Mouse (Mus musculus) cerebellum, postnatal 10 days (tissue): ENCODE data around the gene Pirt.

ENCODE experiments used
- DNase-seq, 2 experiments: peaks; one replicate each; pipeline ENCODE4 v3.0.0; 2021; ENCODE audit warnings: mixed read lengths in 2 of 2

Gene Pirt

DNA sequence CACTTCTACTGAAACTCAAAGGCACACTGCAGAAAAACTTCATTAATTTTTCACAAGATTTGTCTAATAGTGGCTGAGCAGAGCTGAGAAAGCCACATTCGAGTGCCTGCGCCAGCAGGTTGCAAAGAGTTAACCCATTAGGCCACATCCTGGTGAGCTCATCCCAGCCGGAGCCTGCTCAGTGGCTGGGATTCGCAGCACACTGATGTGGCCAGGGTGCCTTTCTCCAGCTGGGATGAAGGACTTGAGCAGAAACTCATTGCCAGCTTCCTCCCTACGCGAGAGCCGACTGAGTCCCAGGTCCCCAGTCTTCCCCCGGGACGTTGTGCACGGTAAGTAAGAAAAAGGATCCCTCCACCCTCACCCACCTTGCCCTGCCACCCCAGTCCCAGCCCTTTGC lies at the start of gene Pirt:
Gene Pirt, plus strand, starts transcription at position 171 of the 400 bp plus-strand sequence.
- DNase-seq, result no peak

DNA sequence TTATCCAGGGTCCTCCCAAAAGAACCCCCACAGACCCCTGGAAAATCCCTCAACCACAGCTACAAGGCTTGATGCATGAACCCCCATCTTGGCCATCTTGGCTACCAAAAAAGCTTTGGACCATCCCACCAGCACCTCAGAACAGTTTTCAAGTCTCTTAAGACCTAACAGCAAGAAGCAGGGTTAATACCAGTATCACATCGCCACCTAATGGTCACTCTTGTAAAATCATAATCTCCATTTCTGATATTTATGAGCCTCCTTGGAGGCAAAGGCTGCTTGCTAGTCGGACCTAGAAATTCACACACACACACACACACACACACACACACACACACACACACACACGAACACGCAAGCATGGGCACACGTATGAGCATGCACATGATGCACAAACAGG lies 40.1 kb upstream of the Pirt start:
- DNase-seq, result peak; percentile 53 to 85

DNA sequence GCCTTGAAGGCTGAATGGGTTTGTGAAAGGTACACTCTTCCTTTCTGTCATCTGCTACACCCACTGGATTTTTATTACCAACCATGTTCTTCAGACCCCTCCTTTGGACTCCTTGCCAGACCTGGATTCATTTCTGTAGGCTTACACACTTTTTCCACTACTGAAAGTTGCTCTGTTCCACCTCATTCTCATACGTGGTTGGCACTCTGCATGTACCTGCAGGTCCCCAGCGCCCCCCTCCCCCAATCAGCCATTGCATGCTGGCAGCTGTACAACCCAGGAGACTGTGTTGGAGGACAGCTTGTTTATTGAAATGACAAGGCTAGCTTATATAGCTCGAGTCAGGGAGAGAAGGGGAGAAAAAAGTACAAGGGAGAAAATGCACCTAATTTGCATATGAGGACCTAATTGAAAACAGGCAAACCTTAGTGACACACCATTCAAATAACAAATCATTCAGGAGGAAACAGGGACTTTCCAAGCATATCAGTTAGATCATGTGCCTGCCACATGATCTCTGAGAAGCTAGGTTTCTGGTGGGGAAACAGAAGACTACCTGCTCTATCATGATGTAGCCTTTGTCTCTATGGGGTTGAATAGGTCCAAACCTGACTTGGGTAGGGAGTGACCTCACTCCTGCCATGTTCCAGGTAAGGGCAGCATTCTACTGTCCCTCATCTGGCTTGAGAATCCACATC lies 38.9 kb upstream of the Pirt start:
- DNase-seq, result peak in 1 of 2 experiments; percentile 8

DNA sequence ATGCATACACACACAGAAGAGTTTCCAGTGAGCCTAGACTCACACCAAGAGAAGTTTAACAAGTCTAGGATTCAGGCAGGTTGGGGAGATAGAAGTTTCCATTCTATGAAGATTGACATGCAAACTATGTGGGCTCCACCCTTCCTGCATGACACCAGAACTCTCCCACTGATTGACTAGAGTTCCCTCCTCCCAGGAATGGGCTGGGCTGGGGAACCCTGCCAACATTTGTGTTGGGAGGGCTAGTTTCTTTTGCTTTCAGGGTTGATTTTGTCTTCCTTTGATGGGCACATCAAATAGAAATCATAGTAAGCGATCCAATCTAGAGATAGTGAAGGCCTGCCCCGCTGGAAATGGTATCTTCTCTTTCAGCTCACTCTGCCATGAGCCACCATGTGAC lies 30.5 kb upstream of the Pirt start:
- no peak for DNase-seq

DNA sequence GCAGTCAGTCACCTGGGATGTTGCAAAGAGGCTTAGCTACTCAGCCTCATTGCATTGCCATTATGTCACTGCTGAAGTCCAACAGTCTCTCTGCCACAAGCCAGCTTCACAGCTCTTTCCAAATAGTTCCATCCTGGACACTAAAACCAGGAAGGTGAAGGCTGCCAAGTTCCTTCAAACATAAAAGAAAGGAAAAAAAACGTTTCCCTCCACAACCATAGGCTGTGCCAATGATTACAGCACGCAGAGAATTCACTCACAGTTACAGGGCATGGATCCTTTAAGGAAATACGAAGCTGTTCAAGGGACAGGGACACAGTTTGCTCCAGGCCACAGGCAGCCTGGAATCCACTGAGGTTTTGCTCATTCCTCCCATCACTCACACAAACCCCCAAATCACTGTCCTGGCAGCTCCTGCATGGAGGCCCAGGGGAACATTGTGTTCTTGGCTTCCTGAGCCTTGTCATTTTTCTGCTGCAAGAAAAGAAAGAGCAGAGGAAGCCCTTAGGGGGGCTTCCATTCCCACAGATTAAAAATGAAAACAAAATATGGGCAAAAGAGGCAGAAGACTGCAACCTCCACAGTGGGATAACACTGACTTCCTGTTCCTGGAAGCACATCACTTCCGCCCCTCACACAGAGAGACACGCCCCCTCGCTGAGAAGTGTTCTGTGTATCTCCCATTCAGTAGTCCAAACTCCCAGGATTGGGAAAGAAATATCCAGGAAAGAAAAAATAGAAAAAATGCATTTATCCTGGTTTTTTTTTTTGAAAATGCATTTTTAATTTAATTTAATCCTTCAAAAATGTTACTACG lies 29.3 kb upstream of the Pirt start:
- peak in 1 of 2 experiments; percentile 26 for DNase-seq

DNA sequence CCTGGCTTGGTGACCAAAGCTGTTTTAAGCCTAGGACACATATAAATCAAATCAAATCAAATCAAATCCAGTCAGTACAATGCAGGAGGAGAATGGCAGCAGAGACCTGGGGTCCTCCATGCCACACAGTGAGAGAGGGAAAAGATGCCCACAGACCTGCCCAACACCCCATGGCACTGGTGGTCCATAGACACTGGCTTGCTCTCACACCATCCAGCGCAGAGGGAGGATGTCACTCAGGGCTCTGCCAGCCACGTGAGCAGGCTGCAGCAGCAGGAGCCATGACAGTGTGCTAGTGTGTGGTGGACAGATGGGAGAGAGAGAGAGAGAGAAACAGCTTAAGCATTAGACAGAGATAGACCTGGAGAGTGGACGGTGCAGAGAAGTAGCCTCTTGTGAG lies 19.2 kb upstream of the Pirt start:
- DNase-seq, result peak; percentile 63

DNA sequence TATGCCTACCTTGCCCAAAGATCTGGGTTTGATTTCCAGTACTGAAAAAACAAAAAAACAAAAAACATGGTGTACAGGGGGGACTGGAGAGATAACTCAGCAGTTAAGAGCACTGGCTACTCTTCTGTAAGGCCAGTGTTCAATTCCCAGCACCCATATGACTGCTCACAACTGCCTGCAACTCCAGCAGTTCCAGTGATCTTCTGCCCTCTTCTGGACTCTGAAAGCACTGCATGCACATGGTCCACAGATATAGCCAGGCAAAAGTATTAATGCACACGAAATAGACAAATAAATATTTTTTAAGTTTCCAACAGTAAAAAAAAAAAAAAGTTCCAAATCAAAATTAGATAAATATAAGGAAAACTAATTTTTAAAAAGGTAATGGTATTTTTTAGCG lies 13.0 kb upstream of the Pirt start:
- DNase-seq, result no peak

DNA sequence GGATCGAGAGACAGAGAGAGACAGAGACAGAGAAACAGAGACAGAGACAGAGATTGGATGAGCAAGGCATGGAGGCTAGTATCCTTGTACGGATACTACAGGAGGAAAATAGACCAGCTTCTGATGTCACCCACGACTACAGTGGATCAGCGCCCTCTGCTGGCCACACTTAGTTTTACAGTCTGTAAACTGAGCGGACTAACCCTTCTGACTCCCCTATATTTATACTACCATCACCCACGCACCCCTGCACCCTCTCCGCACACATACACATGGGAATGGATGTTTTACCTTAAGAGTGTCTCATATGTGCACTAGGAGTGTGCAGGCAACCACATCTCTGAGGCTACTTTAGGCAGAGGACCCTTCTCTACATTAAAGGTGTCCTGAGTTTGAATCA lies 12.4 kb upstream of the Pirt start:
- peak; percentile 85 to 88 for DNase-seq

DNA sequence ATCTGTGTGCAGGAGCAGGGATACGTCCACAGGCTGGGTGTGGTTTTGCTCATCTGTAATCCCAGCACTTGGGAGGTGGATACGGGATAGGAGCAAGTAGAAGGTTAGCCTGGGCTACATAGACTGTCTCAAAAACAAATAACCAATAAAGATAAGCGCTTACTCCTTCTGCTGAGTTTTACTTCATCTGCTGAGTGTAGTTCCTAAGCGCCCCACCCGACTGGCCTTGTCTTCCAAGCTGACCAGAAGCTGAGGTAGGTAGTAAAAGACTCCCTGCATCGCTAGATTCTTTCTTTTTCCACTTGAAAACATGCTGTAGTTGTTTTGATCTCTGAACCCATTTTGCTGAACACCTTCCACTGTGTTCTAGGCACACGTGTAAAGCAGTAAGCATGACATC lies 9.0 kb upstream of the Pirt start:
- DNase-seq, result no peak

DNA sequence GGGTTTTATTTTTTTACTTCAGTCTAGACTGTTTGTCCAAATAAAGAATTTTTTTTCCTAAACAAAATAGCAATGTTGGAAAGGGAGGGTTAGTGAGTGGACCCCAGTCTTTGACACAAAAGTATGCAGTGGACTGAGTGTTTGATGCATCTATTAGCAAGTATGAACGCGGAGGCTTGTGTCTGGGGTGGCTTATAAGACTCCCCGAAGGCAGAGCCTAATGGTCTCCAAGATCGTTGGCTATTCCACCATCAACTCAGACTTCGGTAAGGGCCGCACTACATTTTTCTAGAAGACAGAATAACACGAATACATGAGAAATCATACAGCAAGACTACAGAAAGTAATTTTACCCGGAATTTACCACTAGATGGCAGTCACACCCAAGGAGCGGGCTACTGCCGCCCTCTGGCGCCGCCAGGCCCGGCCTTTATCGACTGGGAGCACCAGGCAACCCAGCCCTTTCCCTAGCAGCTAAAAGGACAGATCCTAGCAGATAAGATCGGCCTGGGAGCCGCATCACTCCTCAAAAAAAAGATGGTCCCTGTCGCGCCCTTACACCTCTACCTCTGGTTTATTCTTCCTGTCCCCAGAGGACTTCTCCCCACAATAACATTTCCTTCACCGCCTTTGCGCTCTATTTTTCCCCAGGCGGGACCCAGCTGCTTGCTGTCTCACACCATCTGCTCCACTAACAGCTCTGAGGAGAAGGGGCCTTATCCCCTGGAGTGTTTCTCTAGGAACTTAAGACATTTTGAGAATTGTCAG lies 6.0 kb upstream of the Pirt start:
- peak; percentile 90 to 95 for DNase-seq

DNA sequence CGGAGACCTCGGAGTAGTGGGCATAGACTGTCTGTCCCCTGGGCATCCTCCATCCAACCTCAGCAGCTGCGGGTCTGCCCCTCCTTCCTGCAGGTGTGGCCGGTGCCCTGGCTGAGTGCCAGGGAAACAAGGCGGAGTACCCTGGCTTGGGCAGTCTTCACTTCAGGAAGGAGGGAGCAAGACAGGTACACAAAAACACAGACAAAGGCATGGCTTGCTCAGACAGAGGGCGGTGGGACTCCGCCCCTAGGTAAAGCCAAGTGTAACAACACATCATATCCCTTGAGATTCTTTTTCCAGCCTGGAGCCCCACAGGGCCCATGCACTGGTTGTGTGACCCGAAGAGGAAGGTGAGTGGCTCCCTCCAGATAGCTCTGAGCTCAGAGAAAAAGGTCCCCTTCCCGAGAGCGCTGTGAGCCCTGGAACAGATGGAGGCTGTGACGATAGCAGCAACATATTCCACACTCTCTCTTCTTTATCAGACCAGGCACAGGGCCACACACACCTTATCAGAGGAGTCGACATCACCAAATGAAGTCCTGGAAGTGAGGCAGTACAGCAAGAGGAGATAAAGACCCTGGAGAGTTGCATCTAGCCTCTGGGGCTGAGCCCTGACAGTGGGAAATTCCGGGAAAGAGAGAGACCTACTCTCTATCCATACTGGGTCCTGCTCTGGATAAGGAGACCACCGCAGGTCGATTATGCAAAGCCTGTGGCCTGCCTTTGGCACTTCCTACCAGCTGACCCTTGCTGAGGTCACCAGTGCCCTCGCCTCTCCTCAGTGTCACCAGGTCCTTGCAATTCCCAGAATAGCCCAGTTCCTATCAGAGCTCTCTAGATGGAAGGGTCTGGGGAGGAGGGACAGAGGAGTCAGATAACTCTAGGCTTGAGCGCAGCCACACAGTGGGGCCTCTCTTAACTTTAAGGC lies 1.0 kb downstream of the Pirt start:
- peak in 1 of 2 experiments; percentile 12 for DNase-seq

DNA sequence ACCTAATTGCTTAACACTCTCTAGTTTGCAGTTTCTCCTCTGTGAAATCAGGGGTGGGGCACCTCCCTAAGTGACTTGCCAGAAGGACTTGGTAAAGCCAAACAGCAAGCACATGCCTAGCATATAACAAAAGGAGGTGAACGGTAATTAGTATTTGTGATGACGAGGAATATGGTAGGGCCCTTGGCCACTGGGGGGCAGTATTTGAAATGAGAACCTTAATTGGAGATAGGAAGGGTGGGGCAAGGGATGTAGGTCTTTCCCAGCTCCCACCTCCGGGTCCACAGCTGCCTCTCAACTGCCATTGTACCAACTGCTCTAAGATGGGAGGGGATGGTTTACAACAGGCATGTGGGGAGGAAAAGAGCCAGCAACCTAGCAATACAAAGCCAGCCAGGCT lies 2.5 kb downstream of the Pirt start:
- peak; percentile 84 to 86 for DNase-seq

DNA sequence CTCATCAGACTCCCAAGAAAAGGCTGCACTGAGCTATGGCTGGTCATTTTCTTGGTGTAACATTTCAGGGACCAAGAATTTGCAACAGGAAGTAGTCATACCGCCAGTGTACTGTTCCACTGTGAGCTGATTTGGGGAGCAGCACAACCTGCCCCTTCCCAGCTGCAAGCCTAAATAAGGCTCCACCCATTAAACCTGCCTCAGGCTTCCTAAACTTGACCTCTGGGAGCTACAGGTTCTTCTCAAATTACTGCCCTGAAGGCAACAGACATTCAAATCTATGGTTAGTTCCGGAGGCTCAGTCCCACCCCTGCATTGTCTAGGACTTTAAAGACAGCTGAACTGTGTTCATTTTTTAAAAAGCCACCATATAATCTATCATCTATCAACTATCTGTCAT lies 8.2 kb downstream of the Pirt start:
- DNase-seq, result no peak

DNA sequence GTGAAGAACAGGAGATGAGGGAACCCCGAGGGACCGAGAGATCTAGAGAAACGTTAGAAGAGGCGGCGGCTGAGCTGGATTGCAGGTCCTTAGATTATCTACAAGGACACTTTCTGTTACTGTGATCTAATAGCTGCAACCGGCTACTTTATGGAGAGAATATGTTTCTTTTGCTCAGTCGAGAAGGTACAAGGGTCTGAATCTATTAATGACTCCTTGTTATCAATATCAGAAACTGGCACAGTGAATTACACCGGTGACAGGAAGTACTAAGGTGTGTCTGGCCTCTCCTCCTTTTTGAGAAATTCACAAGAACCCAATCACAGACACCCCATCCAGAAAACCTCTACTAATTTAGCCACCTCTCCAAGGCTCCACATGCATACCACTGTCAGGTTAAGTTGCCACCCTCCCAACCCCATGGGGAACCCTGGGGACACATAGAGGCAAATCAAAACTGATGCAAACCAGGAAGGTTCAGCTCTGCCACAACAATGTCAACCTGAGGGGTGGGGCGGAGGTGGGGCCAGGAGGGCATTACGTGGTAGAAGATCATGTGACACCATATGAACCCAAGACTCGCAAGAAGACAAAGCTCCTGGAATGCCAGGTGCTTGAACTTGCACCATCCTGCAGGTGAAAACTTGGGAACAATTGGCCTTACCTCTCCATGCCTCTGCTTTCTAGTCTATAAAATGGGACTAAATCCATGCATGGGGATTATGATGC lies 12.5 kb downstream of the Pirt start:
- no peak for DNase-seq

DNA sequence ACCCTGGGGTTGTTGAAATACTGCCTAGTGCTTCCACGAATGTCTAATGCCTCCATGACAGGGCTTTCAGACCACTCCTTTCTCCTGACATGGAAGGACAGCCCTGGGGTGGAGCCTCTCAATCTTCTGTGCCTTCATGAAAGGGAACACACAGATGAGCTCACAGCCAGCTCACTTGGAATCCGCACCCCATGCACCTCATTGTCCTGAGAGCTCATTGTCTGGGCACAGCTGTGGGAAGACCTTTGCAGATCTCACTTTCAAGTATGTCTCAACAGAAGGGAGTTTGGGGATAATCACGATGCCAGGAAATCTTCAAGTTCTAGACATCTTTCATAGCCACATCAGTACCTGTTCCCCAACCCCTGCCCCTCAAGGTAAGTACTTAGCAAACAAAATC lies 16.5 kb downstream of the Pirt start:
- no peak for DNase-seq

DNA sequence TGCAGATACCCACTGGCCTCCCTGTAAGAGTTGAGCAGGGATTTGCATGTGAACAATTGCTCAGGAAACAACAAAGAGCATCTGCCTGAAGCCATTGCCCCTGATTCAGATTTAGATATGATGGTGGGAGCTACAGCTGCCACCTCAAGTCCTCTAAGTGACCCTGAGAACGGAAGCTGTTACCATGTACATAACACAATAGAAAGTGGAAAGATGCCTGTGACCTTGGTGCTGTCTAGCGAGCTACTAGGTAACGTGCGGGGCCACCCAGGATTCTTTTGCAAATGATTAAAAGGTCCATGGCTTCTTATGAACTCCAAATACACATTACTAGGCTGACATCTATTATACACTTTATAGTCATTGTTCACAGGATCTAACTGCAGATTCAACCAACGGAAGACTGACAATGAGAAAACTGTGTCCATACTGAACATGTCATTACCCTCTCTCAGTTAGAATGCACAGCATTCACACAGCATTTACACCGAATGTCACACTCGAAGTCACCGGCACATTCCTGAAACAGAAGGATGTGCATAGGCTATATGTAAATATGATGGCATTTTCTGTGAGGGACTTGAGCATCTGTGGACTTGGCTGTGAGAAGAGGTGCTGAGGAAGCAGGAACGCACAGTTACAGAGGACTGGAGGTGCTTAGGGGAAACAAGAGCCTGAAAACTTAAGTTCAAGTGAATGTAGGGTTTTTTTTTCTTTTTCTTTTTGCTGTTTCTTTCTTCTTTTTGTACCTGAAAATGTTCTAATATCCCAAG lies 21.2 kb downstream of the Pirt start:
- DNase-seq, result no peak

DNA sequence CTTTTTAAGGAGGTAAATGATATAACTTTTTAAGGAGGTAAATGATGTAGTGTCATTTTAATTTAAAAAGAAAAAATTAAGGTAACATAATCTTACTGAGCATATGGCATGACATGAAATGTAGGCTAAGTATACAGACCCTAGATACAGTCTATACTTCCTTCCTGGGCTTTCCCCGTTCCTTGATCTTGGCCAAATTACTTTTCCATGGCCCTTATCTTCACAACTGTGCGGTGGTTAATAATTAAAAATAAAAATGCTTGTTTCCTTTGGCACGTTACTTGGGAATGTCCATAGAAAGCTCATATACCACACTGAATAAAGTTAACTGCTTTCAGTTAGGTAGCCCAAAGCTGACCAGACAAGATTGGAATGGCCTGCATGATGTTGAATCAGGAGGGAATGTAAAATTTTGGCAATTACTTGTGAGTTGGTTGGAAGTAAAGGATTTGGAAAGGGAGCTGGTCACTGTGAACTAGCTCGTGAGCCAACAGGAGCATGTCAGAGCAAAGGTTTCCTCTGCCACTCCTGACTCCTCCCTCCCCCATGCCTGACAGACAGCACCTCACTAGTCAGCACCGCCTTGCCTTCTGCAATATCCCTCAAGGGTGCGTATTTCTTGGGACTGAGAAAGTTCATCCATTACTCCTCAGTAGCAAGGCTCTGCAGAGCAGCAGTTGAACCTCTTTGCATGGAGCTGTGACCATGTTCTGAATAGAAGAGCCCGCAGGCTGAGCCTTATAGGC lies 22.8 kb downstream of the Pirt start:
- no peak for DNase-seq

DNA sequence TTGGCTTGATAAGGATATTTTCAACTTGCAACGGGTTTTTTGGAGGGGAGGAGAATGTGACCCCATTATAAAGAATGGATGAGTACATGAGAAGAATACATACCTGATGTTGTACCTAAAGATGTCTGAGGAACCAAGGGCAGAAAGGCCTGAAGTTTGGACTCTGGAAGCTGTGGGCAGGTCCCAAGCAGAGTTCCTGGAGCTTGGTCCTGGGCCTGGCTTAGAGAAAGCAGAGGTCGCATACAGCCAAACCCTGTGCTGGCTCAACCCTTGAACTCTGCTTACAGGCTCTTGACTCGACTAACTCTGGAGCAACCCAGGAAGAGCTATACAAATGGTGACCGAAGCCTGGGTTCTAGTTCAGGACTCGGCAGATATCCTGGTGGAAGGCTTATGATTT lies 30.2 kb downstream of the Pirt start:
- DNase-seq, result no peak

DNA sequence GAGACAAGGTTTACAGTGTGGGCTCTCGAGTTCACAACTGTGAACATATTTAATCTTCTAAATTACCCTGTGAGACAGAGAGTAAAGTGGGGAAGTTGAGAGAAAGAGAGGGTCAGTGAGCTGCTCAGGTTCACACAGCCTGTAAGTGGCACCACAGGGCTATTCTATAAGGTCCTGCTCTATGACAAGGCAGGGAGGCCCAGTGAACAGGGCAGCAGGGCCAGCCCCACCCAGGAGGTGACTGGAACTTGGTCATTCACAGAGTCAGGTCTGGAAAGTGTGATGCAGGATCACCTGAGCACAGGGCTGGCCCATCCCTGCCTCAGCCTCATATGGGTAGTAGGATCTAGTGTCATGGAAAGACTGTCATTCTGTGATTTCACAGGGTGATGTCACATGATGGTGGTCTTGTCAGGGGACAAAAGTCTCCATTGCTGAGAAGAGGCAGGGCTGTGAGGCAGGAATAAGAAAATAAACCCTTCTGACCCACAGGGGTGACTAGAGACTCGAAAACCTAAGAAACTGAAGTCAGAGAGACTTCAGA lies 33.5 kb downstream of the Pirt start:
- no peak for DNase-seq

DNA sequence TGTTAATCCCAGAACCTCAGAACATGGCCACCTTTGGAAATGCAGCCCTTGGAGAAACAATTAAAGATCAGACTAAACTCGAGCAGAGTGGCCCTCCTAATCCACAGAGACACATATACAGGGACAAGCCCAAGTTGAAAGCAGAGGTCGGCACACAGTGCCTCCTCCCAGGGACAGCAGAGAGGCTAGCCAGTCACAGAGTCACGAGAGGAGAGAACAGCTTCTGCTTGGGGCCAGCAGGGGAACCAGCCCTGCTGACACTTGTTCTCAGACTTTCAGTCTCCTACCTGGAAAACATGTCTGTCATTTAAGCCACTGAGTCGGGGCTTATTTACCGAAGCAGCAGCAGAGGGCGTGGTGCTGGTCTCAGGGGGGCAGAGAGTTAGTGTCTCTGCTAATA lies 34.7 kb downstream of the Pirt start:
- no peak for DNase-seq
